Mouse (Mus musculus): Measurements from ENCODE around the gene Fzd2.

- TF ChIP-seq EP300 (IDR thresholded peaks at IDR 0.05; ENCODE audit: low read depth) = no peak
- TF ChIP-seq CTCF (IDR thresholded peaks at IDR 0.05; ENCODE audit: low read depth) = no peak
These were observed 37.9 kb upstream of the Fzd2 start for GRCm38 (mm10) chr11:102566290-102566689.

Measured in liver, embryonic 14.5 days (tissue).